Mouse (Mus musculus): ENCODE results near the gene Mvb12b.

GRCm38 (mm10) chr2:33781655-33782400 is 105.9 kb downstream of the Mvb12b start:
- TF ChIP-seq MYOG (IDR thresholded peaks at IDR 0.05; ENCODE audit: control insufficient read depth, extremely low read depth, insufficient read length): no peak
- TF ChIP-seq MAX (IDR thresholded peaks at IDR 0.05): no peak
- TF ChIP-seq CTCF (IDR thresholded peaks at IDR 0.05; ENCODE audit: control insufficient read depth, insufficient read depth, insufficient read length): no peak
- TF ChIP-seq CEBPB (IDR thresholded peaks at IDR 0.05; ENCODE audit: low read depth): no peak
- no peak for TF ChIP-seq USF1 (IDR thresholded peaks at IDR 0.05; ENCODE audit: low read depth)
- TF ChIP-seq FOSL1 (IDR thresholded peaks at IDR 0.05; ENCODE audit: insufficient read depth, low read length, poor library complexity, severe bottlenecking): no peak
- no peak for TF ChIP-seq MYOD1 (IDR thresholded peaks at IDR 0.05; ENCODE audit: control insufficient read depth, insufficient read length, low read depth)
